Mouse (Mus musculus) liver, adult 2 months (tissue): ENCODE measurements at regions not wholly inside any gene's neighbourhood (a gene's known extent, or its start where the extent isn't known, plus 50 kb on each side); places are given as distances from the start of the nearest gene placed in this dataset.
A peak's percentile ranks its signal among the peaks of the same experiment; 100 is the strongest.

Source experiments
- DNase-seq: peaks from one replicate; pipeline ENCODE4 v3.0.0-alpha.2; 2011; ENCODE audit warnings: low read depth, low spot score; ENCODE audit errors: extremely low read depth
- H3K27ac ChIP-seq: fragments of 200-500 bp; replicated peaks from 2 replicates; pipeline ENCODE4 v1.5.1; 2012; ENCODE audit warnings: low read depth, mild to moderate bottlenecking, control low read depth, inconsistent platforms, low read length; ENCODE audit not compliant: insufficient read depth
- H3K27me3 ChIP-seq: fragments of 200-500 bp; 2 replicates; pipeline ENCODE4 v1.6.1; 2012; ENCODE audit warnings: mild to moderate bottlenecking, moderate library complexity, low read length, inconsistent platforms; ENCODE audit not compliant: control insufficient read depth, insufficient read depth
- H3K36me3 ChIP-seq: fragments of 200-500 bp; 2 replicates; pipeline ENCODE4 v1.6.1; 2012; ENCODE audit warnings: low read length, inconsistent platforms; ENCODE audit not compliant: control insufficient read depth, insufficient read depth
- H3K4me1 ChIP-seq: fragments of 200-500 bp; 2 replicates; pipeline ENCODE4 v1.6.1; 2011; ENCODE audit warnings: low read length; ENCODE audit not compliant: control insufficient read depth, insufficient read depth
- H3K4me3 ChIP-seq: fragments of 200-500 bp; 2 replicates; pipeline ENCODE4 v1.5.1; 2011; ENCODE audit warnings: low read depth, mild to moderate bottlenecking, control low read depth, low read length, moderate library complexity; ENCODE audit not compliant: insufficient read depth
- H3K79me2 ChIP-seq: fragments of 200-500 bp; 2 replicates; pipeline ENCODE4 v1.6.1; 2012; ENCODE audit warnings: inconsistent platforms, mild to moderate bottlenecking, low read length, moderate library complexity; ENCODE audit not compliant: control insufficient read depth, insufficient read depth
- H3K9ac ChIP-seq: fragments of 200-500 bp; 2 replicates; pipeline ENCODE4 v1.6.1; 2012; ENCODE audit warnings: low read depth, mild to moderate bottlenecking, control low read depth, inconsistent platforms, low read length
- CTCF ChIP-seq: fragments of 200-500 bp; IDR thresholded peaks from 2 replicates; pipeline ENCODE4 v1.5.1; 2011; ENCODE audit warnings: low read depth, low read length, control low read depth
- POLR2A ChIP-seq: fragments of 200-500 bp; IDR thresholded peaks from 2 replicates; pipeline ENCODE4 v1.6.1; 2011; ENCODE audit warnings: low read length, control low read depth; ENCODE audit not compliant: insufficient read depth; ENCODE audit errors: extremely low read depth
- WGBS: fragments of 180-500 bp; shearing (Covaris S2); methylation state at CpG from one replicate; pipeline ENCODE4 v1.1.7; 2018; 5-methylcytosine and 5-hydroxymethylcytosine counted together

- no peak for DNase-seq
- H3K9ac ChIP-seq, result no peak overlapping the region
- H3K36me3 ChIP-seq, result no peaks in the 10 kb centered on the region
- no peaks in the 10 kb centered on the region for H3K79me2 ChIP-seq
- H3K4me1 ChIP-seq, result no peaks in the 10 kb centered on the region
- WGBS, result 51% methylated on average over 6 of the region's 6 CpGs
- TF ChIP-seq CTCF, result no peak
- no peak for TF ChIP-seq POLR2A
- no peak overlapping the region for H3K27ac ChIP-seq
- H3K4me3 ChIP-seq, result no peak overlapping the region
- no peaks in the 10 kb centered on the region for H3K27me3 ChIP-seq
These were observed 84.9 kb upstream of the 4930535I16Rik start for GRCm38 (mm10) chr4:124002760-124003159.

DNA sequence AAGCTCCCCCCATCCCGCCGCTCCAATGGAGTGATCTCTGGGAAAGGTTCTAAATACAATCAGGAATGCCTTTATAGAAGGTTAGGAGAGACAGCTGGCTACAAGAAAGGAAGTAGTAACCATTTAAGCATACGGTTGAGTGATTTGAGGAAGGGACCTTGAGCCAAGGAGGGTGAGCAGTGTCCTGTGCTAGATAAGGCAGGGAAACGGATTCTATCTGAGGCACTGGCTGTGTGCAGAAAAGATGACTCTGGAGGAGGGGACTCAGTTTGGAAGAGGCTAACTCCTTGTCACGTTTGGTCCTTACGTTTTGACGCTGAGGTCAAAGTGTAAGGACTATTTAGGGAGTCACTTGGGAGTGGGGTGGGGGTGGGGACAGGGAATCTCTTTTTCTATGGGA lies 84.3 kb upstream of the 4930535I16Rik start:
- Histone ChIP-seq H3K36me3 (no peaks in the 10 kb centered on the region), H3K79me2 (no peaks in the 10 kb centered on the region), H3K9ac (no peak overlapping the region), H3K4me1 (no peaks in the 10 kb centered on the region), H3K27me3 (no peaks in the 10 kb centered on the region), H3K4me3 (no peak overlapping the region), H3K27ac (no peak overlapping the region)
- TF ChIP-seq POLR2A, result no peak
- TF ChIP-seq CTCF, result no peak
- WGBS, result 70% methylated on average over 7 of the region's 7 CpGs
- DNase-seq, result no peak

DNA sequence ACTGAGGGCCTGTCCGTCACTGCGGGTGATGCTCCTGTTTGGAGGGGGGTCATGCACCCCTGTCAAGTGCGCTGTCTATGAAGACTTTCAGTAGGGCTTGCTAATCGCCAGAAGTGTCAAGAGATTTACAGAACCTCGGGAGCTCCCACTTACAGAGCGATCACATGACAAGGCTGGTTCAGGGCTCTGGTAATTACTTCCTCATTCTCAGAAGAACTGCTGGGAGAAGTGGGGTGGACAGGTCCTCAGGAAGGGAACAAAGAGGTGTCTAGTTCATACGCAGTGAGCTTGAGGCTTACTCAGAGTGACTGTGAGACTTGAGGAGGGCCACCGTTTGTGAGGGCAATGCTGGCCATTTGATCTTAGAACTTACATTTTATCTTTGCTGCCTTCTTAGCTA lies 78.0 kb upstream of the 4930535I16Rik start:
- Histone ChIP-seq H3K27me3 (no peaks in the 10 kb centered on the region), H3K36me3 (no peaks in the 10 kb centered on the region), H3K27ac (no peak overlapping the region), H3K4me3 (no peak overlapping the region), H3K4me1 (no peaks in the 10 kb centered on the region), H3K79me2 (no peaks in the 10 kb centered on the region), H3K9ac (no peak overlapping the region)
- TF ChIP-seq POLR2A (no peak), CTCF (no peak)
- 85% methylated on average over 8 of the region's 8 CpGs for WGBS
- DNase-seq, result peak; percentile 31

DNA sequence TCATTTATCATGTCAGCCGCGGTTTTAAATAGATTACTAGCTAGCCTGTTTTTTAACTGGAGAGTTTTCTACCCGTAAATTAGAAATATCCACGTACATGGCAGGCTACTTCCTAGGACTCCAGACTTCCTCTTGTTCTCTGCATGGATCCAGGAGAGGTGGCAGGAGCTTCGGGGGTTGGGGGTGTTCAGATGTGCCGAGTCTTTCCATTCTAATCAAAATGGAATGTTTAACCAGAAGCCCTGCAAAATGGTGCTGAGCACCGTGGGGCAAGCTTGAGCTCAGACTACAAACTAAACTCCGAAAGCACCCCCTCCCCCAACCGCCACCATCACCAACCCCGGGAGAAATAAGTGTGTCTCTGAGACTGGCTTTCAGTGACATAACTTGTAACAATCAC lies 73.4 kb upstream of the 4930535I16Rik start:
- Histone ChIP-seq H3K27me3 (no peaks in the 10 kb centered on the region), H3K79me2 (no peaks in the 10 kb centered on the region), H3K27ac (no peak overlapping the region), H3K4me3 (peak overlapping the region; percentile 36; the same call in 1 of the 2 replicates), H3K9ac (no peak overlapping the region), H3K36me3 (no peaks in the 10 kb centered on the region), H3K4me1 (peaks cover 3% of the 10 kb centered on the region; the same call in 1 of the 2 replicates)
- TF ChIP-seq CTCF (no peak), POLR2A (no peak)
- 15% methylated on average over 10 of the region's 10 CpGs for WGBS
- no peak for DNase-seq

- 3% methylated on average over 37 of the region's 37 CpGs for WGBS
- peaks cover 3% of the 10 kb centered on the region; the same call in 1 of the 2 replicates for H3K4me1 ChIP-seq
- no peaks in the 10 kb centered on the region for H3K79me2 ChIP-seq
- H3K27ac ChIP-seq, result peak overlapping the region; percentile 23
- H3K4me3 ChIP-seq, result peak overlapping the region; percentile 36; the same call in 1 of the 2 replicates
- peak; percentile 92 for DNase-seq
- H3K27me3 ChIP-seq, result no peaks in the 10 kb centered on the region
- H3K36me3 ChIP-seq, result no peaks in the 10 kb centered on the region
- TF ChIP-seq CTCF (no peak), POLR2A (no peak)
- peak overlapping the region; percentile 42 for H3K9ac ChIP-seq
These were observed 72.7 kb upstream of the 4930535I16Rik start for GRCm38 (mm10) chr4:123990293-123991185.
